Mouse (Mus musculus) subcutaneous adipose tissue, adult 2 months (tissue): ENCODE results near the gene Il4ra. TPM values are rescaled to one million over a fixed set of nuclear protein-coding genes. Genes with fewer than 3 reads are reported as not detected.

ENCODE experiments used
- polyA plus RNA-seq: library from polyadenylated mRNA; depleted of rRNA; stranded (reverse); fragments of >200 nt; gene quantifications from 2 replicates; pipeline ENCODE4 v1.2.3, GENCODE M21; 2012; ENCODE audit warnings: low replicate concordance; rRNA removed

Gene Il4ra
- 47.7 and 117 TPM in 2 replicates for polyA plus RNA-seq

DNA sequence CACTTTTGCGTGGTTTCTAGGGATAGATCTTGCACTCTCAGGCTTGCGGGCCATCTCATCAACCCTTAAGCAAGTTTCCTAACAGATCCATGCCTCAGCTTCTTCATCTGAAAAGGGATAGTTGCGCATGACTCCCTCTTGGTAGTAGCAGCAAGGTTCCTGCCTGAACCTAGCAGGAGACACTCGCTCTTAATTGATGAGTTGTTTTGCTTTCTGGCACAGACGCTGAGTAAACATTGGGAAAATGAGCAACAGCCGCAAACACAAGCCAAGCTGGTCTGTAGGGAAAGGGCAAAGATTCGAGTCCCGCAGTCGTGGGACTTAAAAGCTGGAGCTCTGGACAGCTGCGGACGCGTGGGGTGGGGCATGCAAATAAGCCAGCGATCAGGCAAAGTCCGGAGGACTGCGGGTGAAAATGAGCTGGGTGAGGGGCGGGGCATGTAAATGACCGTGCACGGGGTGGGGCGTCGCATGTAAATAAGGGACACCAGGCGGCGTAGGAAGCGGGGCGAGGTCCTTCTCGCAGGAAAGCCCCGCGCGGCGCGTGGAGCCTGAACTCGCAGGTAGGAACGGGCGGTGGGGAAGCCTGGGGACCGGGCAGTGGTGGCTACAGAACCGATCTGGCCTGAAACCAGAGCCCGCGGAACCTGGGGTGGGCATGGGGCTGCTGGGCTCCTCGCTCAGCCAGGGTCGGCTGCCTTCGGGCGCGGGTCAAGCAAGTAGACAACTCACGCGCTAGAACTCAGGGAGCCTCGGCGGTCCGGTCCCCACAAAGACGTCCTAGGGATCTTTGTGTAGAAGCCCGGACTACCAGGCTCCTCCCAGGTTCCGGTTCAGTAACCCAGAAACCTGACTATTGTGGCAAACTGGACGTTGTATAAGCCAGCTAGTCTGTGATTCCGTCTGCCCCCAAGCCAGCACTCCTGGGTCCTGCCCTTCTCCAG, at the start of gene Il4ra:
Gene Il4ra, plus strand, starts transcription at position 355 of the 944 bp plus-strand sequence.

DNA sequence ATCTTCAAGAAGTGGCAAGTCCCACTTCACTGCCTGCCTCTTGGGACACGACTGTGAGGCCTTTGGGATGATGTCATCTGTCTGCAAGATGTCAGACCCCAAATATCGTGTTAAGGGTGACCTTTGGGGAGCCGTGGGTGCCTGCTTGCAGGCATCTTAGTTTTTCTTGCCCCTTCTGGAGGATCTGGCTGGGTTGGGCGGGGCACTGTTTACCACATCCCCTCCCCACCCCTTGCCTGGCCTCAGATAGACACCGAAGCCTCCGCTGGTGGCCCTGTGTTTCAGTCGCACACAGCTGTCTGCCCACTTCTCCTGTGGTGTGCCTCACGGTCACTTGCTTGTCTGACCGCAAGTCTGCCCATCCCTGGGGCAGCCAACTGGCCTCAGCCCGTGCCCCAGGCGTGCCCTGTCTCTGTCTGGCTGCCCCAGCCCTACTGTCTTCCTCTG, 51.3 kb downstream of the Il4ra start, which contains the start of gene Il21r:
Gene Il21r, plus strand, starts transcription at position 245 of the 447 bp plus-strand sequence.

Other genes with a start within 250 kb of the Il4ra start
- gene Kdm8, start 107.4 kb upstream of the Il4ra start, polyA plus RNA-seq: 4.2 and 6.5 TPM in 2 replicates
- 40.6 and 55.3 TPM in 2 replicates for gene Nsmce1, start 60.5 kb upstream of the Il4ra start, polyA plus RNA-seq
- gene Il21r, start 51.3 kb downstream of the Il4ra start, polyA plus RNA-seq: 1.4 and 6.0 TPM in 2 replicates
- gene Gtf3c1, start 155.7 kb downstream of the Il4ra start, polyA plus RNA-seq: 37.3 and 50.7 TPM in 2 replicates
- 13.7 and 19.4 TPM in 2 replicates for gene D430042O09Rik, start 155.8 kb downstream of the Il4ra start, polyA plus RNA-seq